13 mouse cellular contexts compared by ENCODE assay signal in the genomic region with DNA sequence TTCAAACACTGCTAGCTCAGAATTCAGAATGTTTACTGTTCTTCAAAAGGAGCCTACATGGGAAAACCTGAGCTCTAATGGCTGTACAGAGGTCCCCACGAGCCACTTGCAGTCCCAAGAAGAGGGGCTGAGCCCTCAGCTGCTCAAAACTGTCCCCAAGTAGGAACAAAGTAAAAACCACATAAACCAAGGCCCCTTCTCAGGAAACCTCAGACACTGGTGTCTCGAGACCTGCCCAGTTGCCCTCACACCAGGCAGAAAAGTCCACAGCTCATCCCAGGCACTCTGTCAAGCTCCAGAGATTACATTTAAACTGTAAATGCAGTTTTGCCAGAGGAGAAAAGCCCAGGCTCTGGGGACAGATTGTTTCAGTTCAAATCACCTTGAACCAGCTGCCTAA. TPM values are rescaled to one million over a fixed set of nuclear protein-coding genes. Genes with fewer than 3 reads are reported as not detected.
A peak's percentile ranks its signal among the peaks of the same experiment; 100 is the strongest.
DNase-seq lines count a peak whose midpoint lies in the region; ATAC-seq and TF ChIP-seq lines count a peak whose summit lies in the region.
"Had no signal": no experiment of that assay in that cellular context is flagged by ENCODE, and none has a peak within 500 bp of the region (broad histone marks: within the 10 kb centered on the region; RNA-seq: fewer than 3 reads in every experiment).

No protein-coding gene starts in this region.

- no peak for DNase-seq in kidney, postnatal 10 days
- DNase-seq in hindbrain, embryonic 10.5 days (ENCODE audit: low spot score): no peak
- no peak for DNase-seq in left cerebral cortex, adult 8-10 months (ENCODE audit: low spot score in 2 of 2)
- no peak for DNase-seq in cerebellum, adult 2 months
- DNase-seq: cerebellum, adult 8-10 months; heart, adult 2 months had no signal

- H3K27ac ChIP-seq in kidney, embryonic 14.5 days (ENCODE audit: low read depth, low read length): 0 out of 2 replicates have a peak overlapping the region, but pooled peaks have one; percentile 12
- peak overlapping the region; percentile 84 for H3K27ac ChIP-seq in bone marrow, adult 2 months (ENCODE audit: control insufficient read depth, insufficient read depth, low read depth, low read length, poor library complexity)
- peak overlapping the region; percentile 50; the same call in 1 of the 2 replicates for H3K27ac ChIP-seq in hindbrain, embryonic 10.5 days
- H3K27ac ChIP-seq in liver, embryonic 16.5 days (ENCODE audit: low read length): peak overlapping the region; percentile 84
- H3K27ac ChIP-seq in cerebellum, adult 2 months (ENCODE audit: insufficient read depth, low read length): no peak overlapping the region
- H3K27ac ChIP-seq: embryonic facial prominence, embryonic 12.5 days; heart, adult 2 months; limb, embryonic 10.5 days had no signal

- no peak for TF ChIP-seq POLR2A in bone marrow, adult 2 months (IDR thresholded peaks at IDR 0.05; ENCODE audit: borderline replicate concordance, control insufficient read depth, low read depth, low read length)
- no peak for TF ChIP-seq POLR2A in cerebellum, adult 2 months (IDR thresholded peaks at IDR 0.05; ENCODE audit: borderline replicate concordance, insufficient read depth, low read length)

- no peak overlapping the region for H3K9ac ChIP-seq in kidney, embryonic 14.5 days (ENCODE audit: low read depth, low read length)
- peak overlapping the region; percentile 55; the same call in 1 of the 2 replicates for H3K9ac ChIP-seq in liver, embryonic 16.5 days (ENCODE audit: low read depth, low read length)
- H3K9ac ChIP-seq: embryonic facial prominence, embryonic 12.5 days had no signal

- no peak overlapping the region for H3K4me3 ChIP-seq in kidney, embryonic 14.5 days (ENCODE audit: low read length)
- H3K4me3 ChIP-seq in bone marrow, adult 2 months (replicated peaks; ENCODE audit: control insufficient read depth, low read depth, low read length): no peak overlapping the region
- H3K4me3 ChIP-seq in hindbrain, embryonic 10.5 days: no peak overlapping the region
- no peak overlapping the region for H3K4me3 ChIP-seq in liver, embryonic 16.5 days (ENCODE audit: low read depth, low read length)
- no peak overlapping the region for H3K4me3 ChIP-seq in cerebellum, adult 2 months (replicated peaks; ENCODE audit: insufficient read depth, low read depth, low read length)
- H3K4me3 ChIP-seq: embryonic facial prominence, embryonic 12.5 days; heart, adult 2 months; limb, embryonic 10.5 days; myocyte had no signal

- H3K27me3 ChIP-seq in kidney, embryonic 14.5 days (ENCODE audit: control insufficient read depth, insufficient read depth, low read length): no peaks in the 10 kb centered on the region
- H3K27me3 ChIP-seq in hindbrain, embryonic 10.5 days (ENCODE audit: insufficient read depth, poor library complexity, severe bottlenecking): no peaks in the 10 kb centered on the region
- H3K27me3 ChIP-seq in liver, embryonic 16.5 days (ENCODE audit: control insufficient read depth, insufficient read depth, low read depth, low read length): no peaks in the 10 kb centered on the region
- no peaks in the 10 kb centered on the region for H3K27me3 ChIP-seq in cerebellum, adult 2 months (ENCODE audit: control insufficient read depth, insufficient read depth, low read length)
- H3K27me3 ChIP-seq: embryonic facial prominence, embryonic 12.5 days had no signal

- TF ChIP-seq CTCF in bone marrow, adult 2 months (IDR thresholded peaks at IDR 0.05; ENCODE audit: control insufficient read depth, insufficient read depth, low read length): no peak
- no peak for TF ChIP-seq CTCF in cerebellum, adult 2 months (IDR thresholded peaks at IDR 0.05; ENCODE audit: borderline replicate concordance, insufficient read depth, low read depth, low read length)

- H3K9me3 ChIP-seq in kidney, embryonic 14.5 days (ENCODE audit: control insufficient read depth, low read length): no peaks in the 10 kb centered on the region
- no peaks in the 10 kb centered on the region for H3K9me3 ChIP-seq in hindbrain, embryonic 10.5 days
- no peaks in the 10 kb centered on the region for H3K9me3 ChIP-seq in liver, embryonic 16.5 days (replicated peaks; ENCODE audit: control insufficient read depth, low read length)
- H3K9me3 ChIP-seq: embryonic facial prominence, embryonic 12.5 days; limb, embryonic 10.5 days had no signal

- 58% methylated on average over 2 of the region's 2 CpGs for WGBS in kidney, embryonic 14.5 days
- WGBS in bone marrow, adult 2 months: 5% methylated on average over 2 of the region's 2 CpGs
- 56% methylated on average over 2 of the region's 2 CpGs for WGBS in hindbrain, embryonic 10.5 days
- WGBS in liver, embryonic 16.5 days (ENCODE audit: insufficient replicate concordance): 31% methylated on average over 2 of the region's 2 CpGs
- WGBS in cerebellum, adult 2 months: 87% methylated on average over 2 of the region's 2 CpGs

- no peaks in the 10 kb centered on the region for H3K36me3 ChIP-seq in kidney, embryonic 14.5 days (ENCODE audit: control insufficient read depth, insufficient read depth, low read length)
- peaks cover 6% of the 10 kb centered on the region; the same call in 1 of the 2 replicates for H3K36me3 ChIP-seq in hindbrain, embryonic 10.5 days
- no peaks in the 10 kb centered on the region for H3K36me3 ChIP-seq in liver, embryonic 16.5 days (ENCODE audit: control insufficient read depth, insufficient read depth)
- H3K36me3 ChIP-seq: embryonic facial prominence, embryonic 12.5 days; limb, embryonic 10.5 days had no signal

- H3K4me1 ChIP-seq in kidney, embryonic 14.5 days (ENCODE audit: control insufficient read depth, insufficient read depth, low read length): no peaks in the 10 kb centered on the region
- peaks cover 15% of the 10 kb centered on the region for H3K4me1 ChIP-seq in bone marrow, adult 2 months (ENCODE audit: control insufficient read depth, insufficient read depth, low read length)
- H3K4me1 ChIP-seq in hindbrain, embryonic 10.5 days (replicated peaks): peaks cover 30% of the 10 kb centered on the region
- H3K4me1 ChIP-seq in liver, embryonic 16.5 days (ENCODE audit: control insufficient read depth, low read depth, low read length): peaks cover 66% of the 10 kb centered on the region
- H3K4me1 ChIP-seq in cerebellum, adult 2 months (ENCODE audit: control insufficient read depth, insufficient read depth, low read length): peaks cover 3% of the 10 kb centered on the region; the same call in 1 of the 2 replicates

- no peak for ATAC-seq in kidney, embryonic 14.5 days (ENCODE audit: low FRiP score, low TSS enrichment)
- no peak for ATAC-seq in liver, embryonic 16.5 days (ENCODE audit: low read depth)
- ATAC-seq: lung, postnatal 0 days had no signal

- H3K4me2 ChIP-seq in kidney, embryonic 14.5 days (replicated peaks; ENCODE audit: low read depth, low read length): no peak overlapping the region
- H3K4me2 ChIP-seq in liver, embryonic 16.5 days (ENCODE audit: low read depth, low read length): peak overlapping the region; percentile 67
- H3K4me2 ChIP-seq: embryonic facial prominence, embryonic 12.5 days had no signal

RNA-seq across cellular contexts. Expression of a gene that starts 26.6 kb away (rescaled TPM):
- 2.3 and 3.9 TPM in 2 replicates for polyA plus RNA-seq in kidney, embryonic 14.5 days (2014; fragmentation: Nextera tagmentation; extraction: Ambion mirVana)
- polyA plus RNA-seq in bone marrow, adult 2 months (2011; ENCODE audit: insufficient read depth, insufficient read length, low replicate concordance, missing spikeins): 4.2 and 16.4 TPM in 2 replicates
- polyA plus RNA-seq in hindbrain, embryonic 10.5 days (2016; fragmentation: Nextera tagmentation; extraction: Ambion mirVana): 1.5 TPM in 2 replicates
- polyA plus RNA-seq in liver, embryonic 16.5 days (2015; fragmentation: Nextera tagmentation; extraction: Ambion mirVana): 1.5 TPM in 2 replicates
- 10 to 100 TPM; 32.6 to 44.3 (median 38.4) TPM for total RNA-seq in left cerebral cortex, adult 8-10 months (2022)
- polyA plus RNA-seq in cerebellum, adult 2 months (2012; rRNA removed): 8.2 and 8.3 TPM in 2 replicates
- polyA plus RNA-seq: myocyte had no signal
